Mouse (Mus musculus) limb, embryonic 15.5 days (tissue): ENCODE measurements around the gene Enoph1. TPM values are rescaled to one million over a fixed set of nuclear protein-coding genes. Genes with fewer than 3 reads are reported as not detected.

Experiments used
- ATAC-seq: fragments of 200-750 bp; cut with Nextera tagmentation; 2 replicates; pipeline ENCODE4 v1.8.0; 2017; ENCODE audit warnings: low read depth, moderate TSS enrichment; ENCODE audit not compliant: insufficient number of reproducible peaks, low FRiP score, low TSS enrichment
- H3K27ac ChIP-seq: fragments of 300-500 bp; sonication (generic); 2 replicates; pipeline ENCODE4 v1.5.1; 2015; ENCODE audit warnings: moderate library complexity, mild to moderate bottlenecking, inconsistent platforms
- H3K27me3 ChIP-seq: fragments of 300-500 bp; sonication (generic); 2 replicates; pipeline ENCODE4 v1.6.1; 2015; ENCODE audit warnings: inconsistent platforms
- H3K36me3 ChIP-seq: fragments of 300-500 bp; sonication (generic); 2 replicates; pipeline ENCODE4 v1.6.1; 2015; ENCODE audit warnings: inconsistent platforms
- H3K4me1 ChIP-seq: fragments of 300-500 bp; sonication (generic); 2 replicates; pipeline ENCODE4 v1.6.1; 2015; ENCODE audit warnings: inconsistent platforms
- H3K4me2 ChIP-seq: fragments of 300-500 bp; sonication (generic); 2 replicates; pipeline ENCODE4 v1.6.1; 2015; ENCODE audit warnings: mild to moderate bottlenecking, inconsistent platforms
- H3K4me3 ChIP-seq: fragments of 300-500 bp; sonication (generic); 2 replicates; pipeline ENCODE4 v1.5.1; 2015; ENCODE audit warnings: mild to moderate bottlenecking, inconsistent platforms
- H3K9ac ChIP-seq: fragments of 300-500 bp; sonication (generic); 2 replicates; pipeline ENCODE4 v1.6.1; 2015; ENCODE audit warnings: inconsistent platforms
- H3K9me3 ChIP-seq: fragments of 300-500 bp; sonication (generic); 2 replicates; pipeline ENCODE4 v1.6.1; 2016; ENCODE audit warnings: inconsistent platforms
- WGBS: fragments of 180-500 bp; shearing (Covaris S2); methylation state at CpG from one replicate; pipeline ENCODE4 v1.1.7; 2015; 5-methylcytosine and 5-hydroxymethylcytosine counted together
- polyA plus RNA-seq: library from polyadenylated mRNA; unstranded; fragments of >200 nt; fragmentation: Nextera tagmentation; extraction: Ambion mirVana; gene quantifications from 2 replicates; pipeline ENCODE4 v1.2.1, GENCODE M21; 2015

Gene Enoph1
- polyA plus RNA-seq, 1 experiment from 2014 or later: 42.6 TPM

- 64% methylated on average over 14 of the region's 15 CpGs for WGBS
- ATAC-seq: no peak
These were observed 17.9 kb downstream of the Enoph1 start for GRCm38 (mm10) chr5:100057461-100058209.

GRCm38 (mm10) chr5:100058729-100059128, 18.9 kb downstream of the Enoph1 start:
- ATAC-seq: no peak
- Histone ChIP-seq H3K4me1 (peaks cover 18% of the 10 kb centered on the region), H3K27me3 (no peaks in the 10 kb centered on the region), H3K9ac (no peak overlapping the region), H3K9me3 (no peaks in the 10 kb centered on the region), H3K4me3 (no peak overlapping the region), H3K4me2 (no peak overlapping the region), H3K36me3 (peaks cover 41% of the 10 kb centered on the region), H3K27ac (peak overlapping the region; percentile 33; the same call in 1 of the 2 replicates)
- WGBS: 36% methylated on average over 6 of the region's 6 CpGs

More at GRCm38 (mm10) chr5:100057461-100058209, 17.9 kb downstream of the Enoph1 start:
- no peak overlapping the region for H3K27ac ChIP-seq
- peaks cover 18% of the 10 kb centered on the region for H3K4me1 ChIP-seq
- H3K4me3 ChIP-seq: no peak overlapping the region
- no peaks in the 10 kb centered on the region for H3K9me3 ChIP-seq
- H3K36me3 ChIP-seq: peaks cover 37% of the 10 kb centered on the region
- H3K4me2 ChIP-seq: no peak overlapping the region
- no peak overlapping the region for H3K9ac ChIP-seq
- no peaks in the 10 kb centered on the region for H3K27me3 ChIP-seq

- H3K27me3 ChIP-seq: no peaks in the 10 kb centered on the region
- no peak for ATAC-seq
- no peak overlapping the region for H3K27ac ChIP-seq
These were observed 19.5 kb downstream of the Enoph1 start for GRCm38 (mm10) chr5:100059326-100059725.

GRCm38 (mm10) chr5:100060876-100061275, 21.1 kb downstream of the Enoph1 start:
- H3K27me3 ChIP-seq: no peaks in the 10 kb centered on the region
- H3K4me1 ChIP-seq: peaks cover 6% of the 10 kb centered on the region; the same call in 1 of the 2 replicates
- no peaks in the 10 kb centered on the region for H3K9me3 ChIP-seq
- no peak overlapping the region for H3K4me3 ChIP-seq
- H3K27ac ChIP-seq: no peak overlapping the region
- no peak for ATAC-seq
- H3K4me2 ChIP-seq: no peak overlapping the region
- H3K9ac ChIP-seq: no peak overlapping the region
- 89% methylated on average over 14 of the region's 14 CpGs for WGBS
- H3K36me3 ChIP-seq: peaks cover 61% of the 10 kb centered on the region

More at GRCm38 (mm10) chr5:100059326-100059725, 19.5 kb downstream of the Enoph1 start:
- Histone ChIP-seq H3K4me3 (no peak overlapping the region), H3K4me1 (peaks cover 18% of the 10 kb centered on the region), H3K4me2 (no peak overlapping the region), H3K9me3 (no peaks in the 10 kb centered on the region), H3K36me3 (peaks cover 47% of the 10 kb centered on the region), H3K9ac (no peak overlapping the region)
- WGBS: 55% methylated on average over 6 of the region's 6 CpGs

- H3K4me3 ChIP-seq: no peak overlapping the region
- H3K9ac ChIP-seq: no peak overlapping the region
- peaks cover 54% of the 10 kb centered on the region for H3K36me3 ChIP-seq
- H3K4me2 ChIP-seq: no peak overlapping the region
- ATAC-seq: no peak
- no peak overlapping the region for H3K27ac ChIP-seq
- H3K27me3 ChIP-seq: no peaks in the 10 kb centered on the region
- no peaks in the 10 kb centered on the region for H3K9me3 ChIP-seq
- 90% methylated on average over 16 of the region's 16 CpGs for WGBS
- H3K4me1 ChIP-seq: no peaks in the 10 kb centered on the region
These were observed 27.8 kb downstream of the Enoph1 start for GRCm38 (mm10) chr5:100067579-100067978.

- Histone ChIP-seq H3K27me3 (no peaks in the 10 kb centered on the region), H3K27ac (no peak overlapping the region), H3K9ac (no peak overlapping the region), H3K4me2 (no peak overlapping the region), H3K9me3 (no peaks in the 10 kb centered on the region), H3K36me3 (peaks cover 52% of the 10 kb centered on the region), H3K4me1 (no peaks in the 10 kb centered on the region), H3K4me3 (no peak overlapping the region)
- ATAC-seq: no peak
- 89% methylated on average over 2 of the region's 2 CpGs for WGBS
These were observed 29.7 kb downstream of the Enoph1 start for GRCm38 (mm10) chr5:100069526-100069925.

- WGBS: 22% methylated on average over 3 of the region's 3 CpGs
- Histone ChIP-seq H3K9ac (no peak overlapping the region), H3K4me1 (no peaks in the 10 kb centered on the region), H3K4me3 (no peak overlapping the region), H3K27me3 (no peaks in the 10 kb centered on the region), H3K4me2 (no peak overlapping the region), H3K9me3 (no peaks in the 10 kb centered on the region), H3K27ac (no peak overlapping the region), H3K36me3 (peaks cover 45% of the 10 kb centered on the region)
- ATAC-seq: no peak
These were observed 30.5 kb downstream of the Enoph1 start for GRCm38 (mm10) chr5:100070255-100070654.

- Histone ChIP-seq H3K27me3 (no peaks in the 10 kb centered on the region), H3K4me3 (no peak overlapping the region), H3K36me3 (peaks cover 38% of the 10 kb centered on the region), H3K4me2 (no peak overlapping the region), H3K4me1 (no peaks in the 10 kb centered on the region), H3K9ac (no peak overlapping the region), H3K27ac (no peak overlapping the region), H3K9me3 (no peaks in the 10 kb centered on the region)
- ATAC-seq: no peak
- 91% methylated on average over 5 of the region's 5 CpGs for WGBS
These were observed 31.8 kb downstream of the Enoph1 start for GRCm38 (mm10) chr5:100071541-100071940.

- no peak overlapping the region for H3K4me3 ChIP-seq
- H3K27ac ChIP-seq: no peak overlapping the region
- no peak for ATAC-seq
- no peaks in the 10 kb centered on the region for H3K27me3 ChIP-seq
- 61% methylated on average over 9 of the region's 9 CpGs for WGBS
- peaks cover 28% of the 10 kb centered on the region for H3K36me3 ChIP-seq
- no peaks in the 10 kb centered on the region for H3K9me3 ChIP-seq
- H3K9ac ChIP-seq: no peak overlapping the region
- H3K4me2 ChIP-seq: no peak overlapping the region
- peaks cover 2% of the 10 kb centered on the region; the same call in 1 of the 2 replicates for H3K4me1 ChIP-seq
These were observed 32.8 kb downstream of the Enoph1 start for GRCm38 (mm10) chr5:100072557-100072956.

- no peak for ATAC-seq
- no peaks in the 10 kb centered on the region for H3K9me3 ChIP-seq
- H3K4me1 ChIP-seq: peaks cover 20% of the 10 kb centered on the region
- H3K27ac ChIP-seq: no peak overlapping the region
- H3K27me3 ChIP-seq: no peaks in the 10 kb centered on the region
- peaks cover 15% of the 10 kb centered on the region for H3K36me3 ChIP-seq
- 57% methylated on average over 4 of the region's 4 CpGs for WGBS
- no peak overlapping the region for H3K9ac ChIP-seq
- H3K4me3 ChIP-seq: no peak overlapping the region
- no peak overlapping the region for H3K4me2 ChIP-seq
These were observed 34.8 kb downstream of the Enoph1 start for GRCm38 (mm10) chr5:100074571-100074970.

GRCm38 (mm10) chr5:100079040-100079930, 39.5 kb downstream of the Enoph1 start:
- H3K4me2 ChIP-seq: peak overlapping the region; percentile 51
- no peak for ATAC-seq
- WGBS: 28% methylated on average over 36 of the region's 36 CpGs
- peak overlapping the region; percentile 35 for H3K4me3 ChIP-seq
- H3K27me3 ChIP-seq: no peaks in the 10 kb centered on the region
- H3K27ac ChIP-seq: no peak overlapping the region
- no peaks in the 10 kb centered on the region for H3K9me3 ChIP-seq
- no peaks in the 10 kb centered on the region for H3K36me3 ChIP-seq
- peaks cover 27% of the 10 kb centered on the region for H3K4me1 ChIP-seq
- peak overlapping the region; percentile 21; the same call in 1 of the 2 replicates for H3K9ac ChIP-seq

GRCm38 (mm10) chr5:100079931-100080275, 40.1 kb downstream of the Enoph1 start:
- Histone ChIP-seq H3K27ac (no peak overlapping the region), H3K36me3 (no peaks in the 10 kb centered on the region), H3K27me3 (no peaks in the 10 kb centered on the region), H3K4me2 (no peak overlapping the region), H3K4me3 (no peak overlapping the region; the same call in 1 of the 2 replicates), H3K9me3 (no peaks in the 10 kb centered on the region), H3K4me1 (peaks cover 30% of the 10 kb centered on the region), H3K9ac (no peak overlapping the region)
- no peak for ATAC-seq
- WGBS: 88% methylated on average over 8 of the region's 8 CpGs
